Mouse (Mus musculus) heart, postnatal 4 days (tissue): ENCODE measurements around the gene Mmgt2. TPM values are rescaled to one million over a fixed set of nuclear protein-coding genes. Genes with fewer than 3 reads are reported as not detected.
"Not testable (repeated sequence)": the region's sequence is repeated elsewhere in the genome, so short reads cannot be mapped to it uniquely, and the experiment has no call there.

Experiments used
- DNase-seq: peaks from one replicate; pipeline ENCODE4 v3.0.0; 2021
- total RNA-seq, 2 experiments: library from RNA; stranded (reverse); gene quantifications; 2 replicates each; pipeline ENCODE4 v1.2.3; 2021

Mmgt2 gene
- total RNA-seq, 2 experiments from 2014 or later, result 18.5 to 20.9 TPM

DNA sequence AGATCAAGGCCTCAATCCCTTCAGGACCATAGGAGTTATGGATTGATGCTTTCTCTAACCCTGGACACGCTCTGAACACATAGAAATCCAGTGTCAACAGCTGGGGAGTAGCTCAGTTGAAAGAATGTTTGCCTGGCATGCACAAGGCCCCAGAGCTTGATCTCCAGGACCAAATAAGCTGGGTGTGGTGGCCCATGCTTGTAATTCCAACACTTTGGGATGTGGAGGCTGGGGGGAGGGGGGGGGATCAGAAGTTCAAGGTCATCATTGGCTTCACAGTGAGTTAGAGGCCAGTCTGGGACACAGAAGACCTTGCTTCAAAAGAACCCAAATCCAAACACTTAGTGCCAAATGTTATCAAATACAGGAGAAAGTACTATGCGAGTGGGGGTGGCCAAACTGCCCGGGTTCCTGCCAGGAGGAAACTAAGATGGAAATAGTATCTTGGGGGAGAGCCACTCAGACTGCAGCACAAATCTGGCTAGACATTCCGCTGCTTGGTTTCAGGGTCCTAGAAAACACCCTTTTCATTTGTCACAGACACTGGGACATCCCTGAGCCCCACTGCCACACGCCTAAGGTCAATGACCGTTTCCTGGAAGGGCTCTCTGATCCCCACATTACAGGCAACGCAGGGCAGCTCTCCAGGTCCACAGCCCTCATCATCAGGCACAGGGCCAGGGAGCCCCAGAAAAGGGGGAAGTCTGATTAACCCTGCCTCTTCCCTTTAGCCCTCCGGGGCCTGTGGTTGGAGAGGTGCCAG is 2.6 kb upstream of the Mmgt2 start:
- peak; percentile 76 for DNase-seq

DNA sequence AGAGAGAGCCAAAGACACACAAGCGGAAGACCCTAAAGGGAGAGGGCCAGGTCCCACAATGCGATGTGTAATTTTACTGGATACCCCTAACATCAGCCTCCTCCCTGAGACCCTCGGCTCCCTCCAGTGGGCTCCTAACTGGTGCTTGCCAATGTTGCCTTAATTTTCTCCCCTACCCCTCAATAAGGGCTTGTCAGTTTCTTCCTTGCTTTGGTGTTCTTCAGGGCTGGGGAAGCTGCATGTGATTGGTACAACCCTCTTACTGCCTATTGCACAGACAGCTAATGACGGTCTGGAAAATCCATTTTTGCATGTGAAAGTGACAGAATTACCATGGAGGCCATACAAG is 2.0 kb upstream of the Mmgt2 start:
- no peak for DNase-seq

DNA sequence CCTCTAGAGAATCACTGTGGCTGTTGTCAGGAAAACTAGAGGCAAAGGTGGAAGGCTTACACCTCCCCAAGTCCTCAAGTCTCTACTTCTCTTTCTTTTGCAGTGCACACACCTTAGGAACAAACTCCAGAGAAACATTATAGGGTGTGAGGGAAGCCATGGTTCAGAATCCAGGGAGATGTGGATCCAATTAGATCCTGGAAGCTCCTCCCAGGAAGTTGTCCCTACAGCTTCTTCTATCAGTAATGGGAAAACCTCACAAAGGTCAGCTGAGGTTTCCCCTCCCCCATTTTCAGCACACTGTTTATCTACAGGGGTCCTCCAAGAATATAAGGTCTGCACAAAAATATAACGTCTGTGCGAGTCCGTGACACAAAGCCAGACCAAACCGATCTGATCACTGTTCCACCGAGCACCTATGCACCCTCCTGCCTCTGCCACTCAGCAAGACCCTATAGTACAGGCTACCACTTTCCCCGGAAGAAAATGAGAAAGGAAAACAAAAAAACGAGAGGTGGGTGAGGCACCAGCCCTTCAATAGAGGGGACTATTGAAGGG is 1.4 kb upstream of the Mmgt2 start:
- no peak for DNase-seq

DNA sequence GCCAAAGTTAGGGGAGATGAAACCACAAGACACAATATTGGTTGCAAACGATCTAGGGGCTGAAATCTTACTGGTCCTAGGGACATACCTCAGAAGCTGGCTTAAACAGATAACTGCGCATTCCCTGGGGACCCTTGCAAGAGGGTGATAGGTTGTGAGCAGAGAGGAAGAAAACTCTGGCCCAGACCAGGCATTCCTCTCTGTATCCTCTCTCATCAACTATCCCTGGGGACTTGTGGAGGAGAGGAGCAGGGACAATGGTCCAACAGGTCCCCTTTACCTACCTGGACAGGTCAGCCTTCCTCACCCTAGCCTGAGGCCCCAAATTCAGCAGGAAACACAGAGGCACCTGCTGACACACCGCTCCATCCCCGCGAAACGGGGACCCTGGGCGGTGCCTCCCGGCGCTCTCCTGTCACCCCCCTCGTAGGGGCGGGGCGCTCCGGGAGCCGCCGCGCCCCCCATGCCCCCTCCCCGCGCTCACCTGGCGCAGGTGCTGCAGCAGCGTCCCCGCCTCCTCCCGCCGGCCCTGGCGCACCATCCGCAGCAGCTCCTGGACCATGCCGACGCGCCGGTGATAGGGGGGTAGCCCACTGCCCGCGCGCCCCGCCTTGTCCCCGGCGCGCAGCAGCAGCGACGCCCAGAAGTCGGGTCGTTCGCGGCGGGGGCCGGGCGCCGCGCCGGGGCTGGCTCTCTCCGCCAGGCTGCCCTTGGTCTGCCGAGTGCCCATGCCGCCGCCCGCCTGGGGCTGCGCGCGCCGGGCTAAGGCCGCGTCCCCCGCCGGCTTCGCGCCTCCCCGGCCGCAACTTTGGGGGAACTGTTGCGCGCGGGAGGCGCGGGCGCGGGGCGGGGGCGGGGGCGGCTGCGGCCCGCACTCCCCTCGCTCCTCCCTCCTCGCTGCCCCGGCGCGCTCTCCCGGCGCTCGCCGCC is 538 bp upstream of the Mmgt2 start, which contains the start of gene Lrrc75a:
Gene Lrrc75a, minus strand, starts transcription at position 863 of the 930 bp plus-strand sequence.
- DNase-seq, result peak; percentile 60

DNA sequence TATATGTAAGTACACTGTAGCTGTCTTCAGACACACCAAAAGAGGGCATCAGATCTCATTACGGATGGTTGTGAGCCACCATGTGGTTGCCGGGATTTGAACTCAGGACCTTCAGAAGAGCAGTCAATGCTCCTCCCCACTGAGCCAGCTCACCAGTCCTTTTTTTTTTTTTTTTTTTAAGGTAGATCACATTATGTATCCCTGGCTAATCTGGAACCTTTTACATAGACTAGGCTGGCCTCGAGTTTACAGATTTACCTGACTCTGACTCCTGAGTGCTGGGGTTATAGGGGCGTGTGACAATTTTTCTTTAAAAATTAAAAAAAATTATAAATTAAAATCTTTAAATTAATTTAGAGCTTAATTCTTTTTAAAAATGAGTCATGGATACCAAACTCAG is 1.3 kb downstream of the Mmgt2 start:
- DNase-seq, result not testable (repeated sequence)

DNA sequence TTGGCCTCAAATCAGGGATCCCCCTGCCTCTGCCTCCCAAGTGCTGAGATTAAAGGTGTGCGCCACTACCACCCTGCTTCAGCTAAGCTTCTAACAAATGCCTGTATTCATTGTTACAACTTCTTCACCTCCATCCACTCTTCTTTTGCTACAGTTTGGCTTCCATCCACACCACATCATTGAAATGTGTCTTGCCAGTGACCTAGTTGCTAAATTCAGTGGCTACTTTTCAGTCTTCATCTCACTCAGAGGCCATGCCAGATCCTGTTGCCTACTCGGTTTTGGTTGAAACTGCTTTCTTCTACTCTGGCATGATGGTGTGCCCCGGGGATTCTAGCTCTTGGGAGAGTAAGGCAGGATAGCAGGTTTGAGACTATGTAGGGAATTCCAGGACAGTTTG is 3.1 kb downstream of the Mmgt2 start:
- DNase-seq, result no peak

DNA sequence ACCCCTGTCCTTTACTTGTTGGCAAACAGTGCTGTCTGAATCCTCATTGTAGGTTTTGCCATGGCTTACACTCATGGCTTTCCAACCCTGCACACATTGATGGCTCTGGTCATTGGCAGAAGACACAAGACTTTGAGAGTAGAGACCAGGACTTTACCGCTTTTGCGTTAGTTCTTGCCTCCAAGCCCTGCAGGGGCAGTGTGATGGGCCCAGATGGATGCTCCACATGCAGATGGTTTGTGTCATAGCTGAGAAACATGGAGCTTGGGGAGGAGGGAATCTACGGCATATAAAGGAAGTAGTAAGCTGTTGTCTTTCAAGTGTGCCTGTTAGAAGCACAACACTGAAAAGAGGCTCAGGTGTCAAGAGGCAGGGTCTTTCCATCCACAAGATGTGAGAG is 3.6 kb downstream of the Mmgt2 start:
- no peak for DNase-seq

DNA sequence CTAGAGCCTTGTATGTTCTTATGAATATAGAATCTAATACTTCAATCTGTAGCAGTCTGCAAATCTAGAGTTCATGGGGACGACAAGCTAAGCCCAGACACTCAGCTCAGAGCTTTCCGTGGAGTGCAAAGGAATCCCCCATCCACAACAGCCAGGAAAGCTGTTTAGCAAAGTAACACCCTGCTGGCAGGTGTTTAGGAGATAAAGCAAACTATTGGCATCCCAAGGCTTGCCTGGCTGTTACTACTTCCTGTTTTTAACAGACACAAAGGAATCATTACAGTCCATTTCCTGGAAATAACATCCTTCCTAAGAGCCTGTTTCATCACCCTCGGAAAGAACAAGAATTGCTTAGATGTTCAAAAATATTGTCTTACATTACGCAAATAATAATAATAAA is 12.4 kb downstream of the Mmgt2 start:
- no peak for DNase-seq

DNA sequence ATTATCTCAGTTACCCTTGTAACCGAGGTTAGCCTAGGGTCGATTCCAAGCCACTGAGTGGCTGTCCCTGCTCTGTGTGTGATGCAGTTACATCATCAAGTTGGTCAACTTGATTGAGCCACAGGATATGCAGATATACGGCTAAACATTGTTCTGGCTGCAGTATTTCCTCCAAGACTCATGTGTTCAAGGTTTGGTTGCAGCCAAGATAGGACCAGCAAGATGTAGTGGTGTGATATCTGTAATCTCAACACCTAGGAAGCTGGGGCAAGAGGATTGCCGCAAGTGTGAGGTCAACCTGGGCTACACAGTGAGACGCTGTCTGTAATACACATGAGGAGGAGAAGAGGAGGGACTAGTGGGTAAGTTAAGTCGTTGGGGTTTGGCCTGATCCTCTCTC is 15.8 kb downstream of the Mmgt2 start:
- no peak for DNase-seq

DNA sequence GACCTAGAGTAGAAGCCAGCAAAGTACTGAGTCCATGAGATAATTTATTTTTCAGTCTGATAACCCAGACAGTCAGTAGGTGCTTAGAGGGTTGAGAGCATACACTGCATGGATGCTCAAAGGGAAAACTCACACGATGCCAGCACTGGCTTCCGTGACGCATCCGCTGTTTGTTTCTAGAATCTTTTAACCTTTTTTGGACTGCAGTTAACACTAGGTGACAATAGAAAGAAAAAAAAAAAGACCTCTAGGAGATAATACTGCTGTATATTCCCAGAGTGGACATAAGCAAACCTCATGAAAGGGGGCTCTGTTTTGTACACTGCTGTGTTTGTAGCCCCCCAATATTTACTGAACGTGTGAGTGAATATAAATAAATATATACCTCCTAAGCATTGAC is 20.5 kb downstream of the Mmgt2 start:
- no peak for DNase-seq

DNA sequence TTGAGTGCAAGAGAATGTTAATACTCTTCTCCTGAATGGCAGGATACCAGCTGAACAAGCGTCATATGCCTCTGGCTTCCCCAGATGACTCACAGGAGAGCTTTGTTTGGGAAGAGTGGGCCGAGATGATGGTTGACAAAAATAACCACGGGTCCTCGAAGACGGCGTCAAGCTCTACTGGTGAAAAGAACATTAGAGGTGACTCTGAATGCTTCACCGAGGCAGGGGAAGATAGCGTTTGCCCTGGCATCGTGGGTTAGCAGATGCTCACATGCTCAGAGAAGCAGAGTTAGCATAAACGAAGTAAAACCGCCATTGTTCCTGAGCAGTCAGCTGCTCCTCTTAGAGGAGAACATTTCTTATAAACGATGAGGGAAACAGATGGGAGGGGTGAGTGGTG is 21.0 kb downstream of the Mmgt2 start:
- DNase-seq, result peak; percentile 10

DNA sequence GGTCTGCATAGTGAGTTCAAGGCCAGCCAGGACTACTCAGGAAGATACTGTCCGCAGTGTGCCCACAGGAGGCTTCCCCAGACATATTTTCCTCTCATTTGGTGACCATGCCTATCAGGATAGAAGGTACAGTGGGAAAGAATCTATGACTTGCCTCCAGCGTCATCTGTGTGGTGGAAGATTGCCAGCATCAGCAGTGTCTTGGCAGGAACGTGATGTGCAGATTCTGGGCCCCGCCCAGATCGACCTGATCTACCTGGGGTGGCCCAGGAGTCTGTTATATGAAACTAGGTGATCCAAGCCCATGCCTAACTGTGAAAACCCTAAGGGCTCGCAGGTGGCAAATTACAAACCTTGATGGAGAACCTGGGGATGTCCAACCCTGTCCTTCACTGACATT is 21.5 kb downstream of the Mmgt2 start:
- DNase-seq, result no peak

DNA sequence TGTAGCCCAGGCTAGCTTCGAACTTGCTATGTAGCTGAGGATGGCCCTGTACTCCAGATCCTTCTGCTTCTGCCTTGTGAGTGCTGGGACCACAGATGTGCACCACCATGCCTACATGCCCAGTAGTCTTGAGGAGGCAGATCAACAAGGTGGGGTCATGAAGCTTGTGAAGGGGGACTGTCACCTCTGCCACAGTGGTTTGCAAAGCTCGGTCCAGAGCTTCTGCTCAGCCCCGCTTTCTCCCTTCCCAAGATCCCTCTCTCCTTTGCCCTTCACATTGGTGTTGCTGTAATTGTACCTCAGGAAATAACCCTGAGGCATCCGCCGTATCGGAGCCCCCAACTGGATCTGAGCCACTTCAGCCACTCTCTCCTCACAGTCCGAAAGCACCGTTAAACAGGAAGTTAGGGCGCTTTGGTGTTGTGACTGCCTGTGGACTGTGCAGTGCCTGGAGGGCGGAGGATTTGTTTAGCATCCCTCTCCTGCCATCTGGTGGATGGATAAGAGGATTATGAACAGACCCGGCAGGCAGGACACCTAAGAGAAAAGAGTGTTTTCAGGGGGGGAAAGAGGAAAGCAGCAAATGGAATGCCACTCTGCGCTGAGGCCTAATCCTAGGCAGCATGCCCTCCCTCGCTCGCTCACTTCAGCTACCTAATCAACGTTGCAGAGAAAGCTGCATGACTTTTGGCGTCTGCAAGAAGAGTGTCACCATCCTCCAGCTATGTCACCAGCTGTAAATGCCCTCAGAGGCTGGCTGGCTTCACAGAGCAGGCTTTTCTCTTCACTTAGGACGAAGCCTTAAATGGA is 27.2 kb downstream of the Mmgt2 start:
- peak; percentile 75 for DNase-seq

DNA sequence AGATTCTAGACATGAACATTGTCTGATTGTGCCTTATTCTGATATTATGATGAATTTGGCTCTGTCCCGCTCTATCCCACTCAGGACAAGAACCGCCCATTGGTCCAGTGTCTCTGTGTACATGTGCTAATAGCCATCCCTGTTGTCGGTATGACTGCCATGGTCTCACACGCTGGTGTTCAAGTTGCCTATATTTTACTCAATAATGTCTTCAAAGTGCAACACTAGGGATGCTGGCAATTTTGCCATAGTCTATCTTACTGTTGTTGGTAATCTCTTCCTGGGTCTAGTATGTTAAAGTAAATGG is 27.8 kb downstream of the Mmgt2 start:
- no peak for DNase-seq

DNA sequence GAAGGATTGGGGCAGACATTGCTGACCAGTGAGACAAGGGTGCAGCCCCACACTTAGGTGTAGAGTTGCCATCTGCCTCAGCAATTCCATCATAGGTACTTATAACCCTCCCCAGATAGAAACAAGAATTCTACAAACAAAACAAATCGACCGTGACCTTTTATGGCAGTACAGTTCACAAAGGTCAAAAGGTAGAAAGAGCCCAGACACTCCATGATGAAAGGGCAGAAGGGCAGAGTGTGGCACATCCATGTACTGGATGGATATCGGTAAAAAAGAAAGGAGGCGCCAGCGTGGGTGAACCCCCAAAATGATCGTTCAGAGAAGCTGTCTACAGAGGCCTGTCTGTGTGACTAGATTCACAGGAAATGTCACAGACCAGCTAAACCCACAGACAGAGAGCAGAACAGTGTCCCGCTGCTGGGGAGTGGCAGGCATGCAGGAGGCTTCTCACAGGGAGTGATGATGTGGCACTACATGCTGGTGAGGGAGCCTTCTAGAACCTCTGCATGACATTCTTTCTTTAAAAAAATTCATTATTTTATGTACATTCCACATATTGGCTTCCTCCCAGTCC is 30.4 kb downstream of the Mmgt2 start:
- DNase-seq, result no peak

DNA sequence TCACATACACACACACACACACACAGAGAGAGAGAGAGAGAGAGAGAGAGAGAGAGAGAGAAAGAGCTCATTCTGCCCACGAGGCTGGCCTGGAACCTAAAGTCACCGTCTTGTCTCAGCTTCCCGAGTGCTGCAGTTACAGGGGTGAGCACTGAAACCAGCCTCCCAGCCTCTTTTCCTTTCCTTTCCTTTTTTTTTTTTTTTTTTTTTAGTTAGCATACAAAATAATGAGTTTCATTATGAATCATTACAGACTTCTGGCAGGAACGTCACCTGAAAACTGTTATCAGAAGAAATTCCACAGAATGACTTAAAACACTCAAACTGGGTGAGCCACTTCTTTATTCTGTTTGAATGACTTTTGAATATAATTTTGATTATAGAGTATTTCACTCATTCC is 31.5 kb downstream of the Mmgt2 start:
- DNase-seq, result no peak

DNA sequence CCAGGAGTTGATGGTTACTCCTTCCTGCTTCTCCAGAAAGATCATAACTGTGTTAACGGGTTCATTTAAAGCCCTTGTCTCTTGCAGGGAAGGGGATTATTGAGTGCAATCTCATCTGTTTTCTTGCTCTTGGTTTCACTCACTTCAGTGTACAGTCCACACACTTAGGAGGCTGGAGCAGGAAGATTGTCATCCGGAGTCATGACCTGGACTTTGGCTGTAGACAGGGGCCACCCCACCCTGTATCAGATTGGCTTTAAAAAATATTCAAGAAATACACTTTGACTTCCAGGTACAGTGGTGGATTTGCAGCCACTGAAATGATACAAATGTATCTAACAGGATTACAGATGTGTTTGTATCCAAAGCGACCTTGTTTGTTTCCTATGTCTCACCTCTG is 43.1 kb downstream of the Mmgt2 start:
- DNase-seq, result no peak

DNA sequence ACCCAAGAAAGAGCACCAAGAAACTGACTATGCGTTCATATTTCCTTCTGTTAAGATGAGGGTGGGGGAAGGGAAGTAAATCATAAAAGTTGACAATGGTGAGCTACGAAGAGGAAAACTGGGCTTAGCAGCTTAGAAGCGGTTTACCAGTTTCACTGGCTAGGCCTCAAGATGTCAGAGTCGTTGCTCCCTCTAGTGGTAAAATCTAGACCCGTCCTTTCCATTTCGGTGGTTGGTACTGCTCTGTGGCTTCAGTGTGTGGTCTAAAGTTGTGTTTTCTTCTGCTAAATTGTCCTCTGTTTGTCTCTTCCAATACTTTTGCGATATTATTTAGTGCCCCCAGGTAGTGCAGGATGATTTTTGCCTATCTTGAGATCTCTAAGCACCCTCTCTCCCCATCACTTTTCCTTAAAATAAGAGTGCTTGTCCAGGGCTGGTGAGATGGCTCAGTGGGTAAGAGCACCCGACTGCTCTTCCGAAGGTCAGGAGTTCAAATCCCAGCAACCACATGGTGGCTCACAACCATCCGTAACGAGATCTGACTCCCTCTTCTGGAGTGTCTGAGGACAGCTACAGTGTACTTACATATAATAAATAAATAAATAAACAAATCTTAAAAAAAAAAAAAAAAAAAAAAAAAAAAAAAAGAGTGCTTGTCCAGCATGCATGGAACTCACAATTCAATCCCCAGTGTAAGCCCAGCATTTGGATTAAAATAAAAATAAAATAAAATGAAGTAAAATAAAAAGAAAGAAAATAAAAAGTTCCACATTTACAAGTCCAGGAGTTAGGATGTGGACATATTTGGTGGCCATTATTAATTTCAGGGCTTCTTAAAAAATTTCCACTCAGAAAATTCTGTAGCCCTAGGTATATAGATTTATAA is 45.1 kb downstream of the Mmgt2 start:
- DNase-seq, result peak; percentile 59

DNA sequence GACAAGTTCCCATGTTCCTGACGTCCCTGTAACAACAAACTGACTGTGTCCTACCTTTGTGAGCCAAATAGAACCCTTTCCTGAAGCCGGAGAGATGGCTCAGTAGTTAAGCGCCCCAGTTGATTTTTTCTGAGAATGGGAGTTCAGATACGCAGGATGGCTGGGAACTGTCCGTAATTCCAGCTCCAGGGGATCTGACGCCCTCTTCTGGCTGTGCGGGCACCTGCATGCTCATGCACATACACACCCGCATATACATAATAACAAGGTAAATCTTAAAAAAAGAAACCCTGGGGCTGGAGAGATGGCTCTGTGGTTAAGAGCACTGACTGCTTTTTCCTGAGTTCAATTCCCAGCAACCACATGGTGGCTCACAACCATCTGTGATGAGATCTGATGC is 46.7 kb downstream of the Mmgt2 start:
- DNase-seq, result no peak

DNA sequence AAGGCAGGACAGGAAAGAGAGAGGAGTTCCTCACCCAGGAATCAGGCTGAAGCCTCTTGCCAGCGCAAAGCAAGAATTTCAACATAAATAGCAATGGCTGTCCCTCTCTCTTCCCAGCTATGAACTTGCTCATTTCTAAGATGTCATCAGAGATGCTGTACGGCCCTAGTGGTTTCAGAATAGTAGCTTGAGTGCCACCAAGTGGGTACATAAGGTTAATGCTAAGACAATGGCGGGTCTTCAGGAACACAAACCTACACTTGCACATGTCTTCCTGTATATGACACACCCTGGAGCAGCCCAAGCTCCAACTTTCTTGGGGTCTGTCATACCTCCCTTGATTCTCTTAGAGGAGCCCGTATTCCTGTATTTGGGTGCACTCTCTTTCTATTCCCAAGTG is 51.3 kb downstream of the Mmgt2 start:
- DNase-seq, result no peak

DNA sequence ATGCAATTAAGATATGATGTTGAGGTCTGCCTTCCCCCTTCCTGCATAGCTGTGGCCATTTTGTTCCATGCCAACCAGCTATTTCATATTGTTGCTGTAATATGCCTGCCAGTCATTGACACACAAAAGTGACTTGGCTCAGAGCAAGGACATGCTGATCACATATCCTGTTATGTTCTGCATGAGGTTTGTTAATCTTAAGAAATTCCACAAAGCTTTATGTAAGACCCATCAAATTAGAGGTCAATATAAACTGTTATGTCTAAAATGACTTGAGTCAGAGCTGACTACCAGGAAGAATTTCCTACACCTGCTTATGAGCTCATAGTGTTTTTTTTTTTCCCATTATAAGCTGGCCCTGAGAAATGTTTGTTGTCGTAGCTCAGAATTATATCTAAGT is 52.8 kb downstream of the Mmgt2 start:
- no peak for DNase-seq
